Mouse (Mus musculus): ENCODE data around the gene Wwox. TPM values are rescaled to one million over a fixed set of nuclear protein-coding genes. Genes with fewer than 3 reads are reported as not detected.

Wwox gene
- polyA plus RNA-seq, 1 experiment from 2014 or later = 9.0 TPM

DNA sequence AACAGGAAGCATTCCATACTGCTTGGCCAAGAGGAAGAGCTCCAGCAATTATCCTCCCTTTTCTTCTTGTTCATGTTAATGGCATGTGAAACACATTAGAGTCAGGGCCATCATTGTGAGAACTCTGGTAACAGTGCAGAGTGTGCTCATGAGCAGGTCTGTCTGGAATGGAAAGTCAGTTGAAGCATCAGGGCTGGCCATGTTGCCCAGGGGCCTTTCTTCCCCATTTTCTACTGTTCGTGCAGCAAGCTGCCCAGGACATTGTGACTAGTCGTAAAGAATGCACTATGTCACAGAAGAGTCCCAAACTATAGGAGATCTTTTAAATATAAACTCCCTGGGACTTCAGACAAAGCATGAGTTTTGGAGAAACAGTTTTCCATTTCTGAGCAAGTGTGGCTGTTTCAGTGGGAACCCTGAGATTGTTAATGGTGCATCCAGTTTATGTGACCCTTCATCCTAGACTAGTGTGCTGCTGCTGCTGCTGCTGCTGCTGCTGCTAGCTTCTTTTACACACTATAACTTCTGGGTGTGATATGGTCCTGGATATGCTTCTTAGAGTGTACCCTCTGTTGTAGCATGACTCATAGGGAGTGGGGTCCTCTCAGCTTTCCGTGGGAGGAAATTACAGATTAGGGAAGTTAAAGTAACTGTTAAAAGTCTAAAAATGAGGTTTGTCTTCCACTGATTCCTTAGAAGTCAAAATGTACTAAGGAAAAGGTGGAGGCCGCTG is 133.7 kb downstream of the Wwox start:
- Histone ChIP-seq H3K9me3 (peaks cover 3% of the 10 kb centered on the region; the same call in 1 of the 2 replicates), H3K4me3 (no peak overlapping the region), H3K9ac (no peak overlapping the region), H3K27ac (replicated peaks) (no peak overlapping the region), H3K27me3 (replicated peaks) (no peaks in the 10 kb centered on the region), H3K4me2 (no peak overlapping the region), H3K4me1 (0 out of 2 replicates have a peak, but pooled peaks cover 3% of the 10 kb centered on the region), H3K36me3 (no peaks in the 10 kb centered on the region)
- no peak for ATAC-seq (ENCODE audit: extremely low read depth, insufficient number of reproducible peaks, low FRiP score, low TSS enrichment)
- whole genome bisulfite sequencing = 67% methylated on average over 4 of the region's 4 CpGs

GRCm38 (mm10) chr8:114573747-114574093 is 134.3 kb downstream of the Wwox start:
- ATAC-seq (ENCODE audit: extremely low read depth, insufficient number of reproducible peaks, low FRiP score, low TSS enrichment) = no peak
- Histone ChIP-seq H3K4me3 (no peak overlapping the region), H3K9ac (no peak overlapping the region), H3K4me2 (no peak overlapping the region), H3K9me3 (peaks cover 3% of the 10 kb centered on the region; the same call in 1 of the 2 replicates), H3K27ac (replicated peaks) (no peak overlapping the region), H3K27me3 (replicated peaks) (no peaks in the 10 kb centered on the region), H3K36me3 (no peaks in the 10 kb centered on the region), H3K4me1 (0 out of 2 replicates have a peak, but pooled peaks cover 3% of the 10 kb centered on the region)
- WGBS = 74% methylated on average over 8 of the region's 8 CpGs

GRCm38 (mm10) chr8:114579292-114579691 is 139.8 kb downstream of the Wwox start:
- H3K27ac ChIP-seq (replicated peaks) = no peak overlapping the region
- H3K9ac ChIP-seq = no peak overlapping the region
- no peak overlapping the region for H3K4me2 ChIP-seq
- 85% methylated on average over 10 of the region's 10 CpGs for WGBS
- 0 out of 2 replicates have a peak, but pooled peaks cover 3% of the 10 kb centered on the region for H3K4me1 ChIP-seq
- ATAC-seq (ENCODE audit: extremely low read depth, insufficient number of reproducible peaks, low FRiP score, low TSS enrichment) = no peak
- H3K36me3 ChIP-seq = no peaks in the 10 kb centered on the region
- H3K9me3 ChIP-seq = no peaks in the 10 kb centered on the region
- no peaks in the 10 kb centered on the region for H3K27me3 ChIP-seq (replicated peaks)
- no peak overlapping the region for H3K4me3 ChIP-seq

GRCm38 (mm10) chr8:114580684-114581083 is 141.2 kb downstream of the Wwox start:
- Histone ChIP-seq H3K4me3 (no peak overlapping the region), H3K4me1 (0 out of 2 replicates have a peak, but pooled peaks cover 3% of the 10 kb centered on the region), H3K9ac (no peak overlapping the region), H3K36me3 (no peaks in the 10 kb centered on the region), H3K9me3 (no peaks in the 10 kb centered on the region), H3K4me2 (no peak overlapping the region), H3K27ac (replicated peaks) (no peak overlapping the region), H3K27me3 (replicated peaks) (no peaks in the 10 kb centered on the region)
- 68% methylated on average over 1 of the region's 1 CpGs for WGBS
- ATAC-seq (ENCODE audit: extremely low read depth, insufficient number of reproducible peaks, low FRiP score, low TSS enrichment) = no peak

GRCm38 (mm10) chr8:114590336-114590867 is 150.9 kb downstream of the Wwox start:
- Histone ChIP-seq H3K4me1 (no peaks in the 10 kb centered on the region), H3K27ac (replicated peaks) (no peak overlapping the region), H3K9ac (no peak overlapping the region), H3K9me3 (no peaks in the 10 kb centered on the region), H3K36me3 (no peaks in the 10 kb centered on the region), H3K27me3 (replicated peaks) (no peaks in the 10 kb centered on the region; the same call in 1 of the 2 replicates), H3K4me2 (no peak overlapping the region), H3K4me3 (no peak overlapping the region)
- no peak for ATAC-seq (ENCODE audit: extremely low read depth, insufficient number of reproducible peaks, low FRiP score, low TSS enrichment)
- 82% methylated on average over 12 of the region's 12 CpGs for WGBS

DNA sequence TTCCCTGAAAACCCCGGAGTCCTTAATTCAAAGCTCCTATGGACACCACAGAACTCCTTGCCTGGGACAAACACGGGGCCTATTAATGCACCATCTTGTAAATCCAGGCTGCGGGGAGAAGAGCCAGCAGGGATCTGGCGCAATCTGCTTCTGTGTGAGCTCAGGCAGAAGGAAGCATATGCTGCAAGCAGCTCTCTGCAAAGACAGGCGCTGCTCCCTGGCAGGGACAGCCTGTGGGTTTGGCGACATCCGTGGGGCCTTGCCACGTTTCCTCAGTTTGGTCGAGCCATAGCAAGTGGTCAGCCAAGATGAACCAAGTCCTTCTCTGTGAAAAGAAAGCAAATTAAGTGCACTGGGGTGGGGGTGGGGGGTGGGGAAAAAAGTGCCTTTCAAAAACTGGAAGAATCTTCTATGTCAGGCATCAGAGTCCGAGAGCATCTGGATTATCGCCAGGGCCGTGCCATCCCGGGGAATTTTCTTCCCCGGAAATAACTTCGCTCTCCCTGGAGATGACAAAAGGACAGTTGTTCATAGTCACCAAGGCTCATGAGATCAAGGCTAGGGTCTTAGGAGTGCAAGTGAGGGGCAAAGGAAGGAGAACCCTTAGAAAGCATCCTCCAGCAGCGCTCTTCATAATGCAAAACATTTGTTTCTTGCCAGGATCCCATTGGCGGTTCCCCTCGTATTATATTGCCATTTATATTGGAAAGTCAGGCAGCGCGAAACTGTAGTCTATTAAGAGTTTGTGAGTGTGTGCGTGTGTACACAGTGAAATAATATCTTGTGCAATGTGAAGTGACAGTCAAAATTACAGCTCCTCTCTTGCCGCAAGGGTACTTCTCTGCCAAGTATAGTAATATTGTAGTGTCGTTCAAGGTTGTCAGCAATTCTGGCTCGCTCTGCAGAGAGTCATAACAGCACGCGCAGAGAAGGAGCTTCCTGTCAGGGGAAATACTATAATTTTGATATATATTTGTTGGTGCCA is 152.1 kb downstream of the Wwox start:
- no peak overlapping the region for H3K4me3 ChIP-seq
- ATAC-seq (ENCODE audit: extremely low read depth, insufficient number of reproducible peaks, low FRiP score, low TSS enrichment) = no peak
- peaks cover 7% of the 10 kb centered on the region; the same call in 1 of the 2 replicates for H3K9me3 ChIP-seq
- WGBS = 71% methylated on average over 26 of the region's 26 CpGs
- H3K27me3 ChIP-seq (replicated peaks) = no peaks in the 10 kb centered on the region; the same call in 1 of the 2 replicates
- no peak overlapping the region for H3K9ac ChIP-seq
- no peaks in the 10 kb centered on the region for H3K36me3 ChIP-seq
- no peak overlapping the region for H3K4me2 ChIP-seq
- no peak overlapping the region for H3K27ac ChIP-seq (replicated peaks)
- H3K4me1 ChIP-seq = no peaks in the 10 kb centered on the region

- no peaks in the 10 kb centered on the region for H3K4me1 ChIP-seq
- 73% methylated on average over 19 of the region's 19 CpGs for WGBS
- no peak for ATAC-seq (ENCODE audit: extremely low read depth, insufficient number of reproducible peaks, low FRiP score, low TSS enrichment)
- no peak overlapping the region for H3K9ac ChIP-seq
- no peak overlapping the region for H3K27ac ChIP-seq (replicated peaks)
- no peak overlapping the region for H3K4me3 ChIP-seq
- H3K27me3 ChIP-seq (replicated peaks) = no peaks in the 10 kb centered on the region
- no peak overlapping the region for H3K4me2 ChIP-seq
- H3K9me3 ChIP-seq = peaks cover 7% of the 10 kb centered on the region; the same call in 1 of the 2 replicates
- no peaks in the 10 kb centered on the region for H3K36me3 ChIP-seq
These were observed 154.1 kb downstream of the Wwox start for GRCm38 (mm10) chr8:114593424-114594157.

GRCm38 (mm10) chr8:114594811-114595210 is 155.4 kb downstream of the Wwox start:
- Histone ChIP-seq H3K9ac (no peak overlapping the region), H3K27me3 (replicated peaks) (no peaks in the 10 kb centered on the region), H3K4me3 (no peak overlapping the region), H3K27ac (replicated peaks) (no peak overlapping the region), H3K36me3 (no peaks in the 10 kb centered on the region), H3K4me2 (no peak overlapping the region), H3K9me3 (peaks cover 7% of the 10 kb centered on the region; the same call in 1 of the 2 replicates), H3K4me1 (no peaks in the 10 kb centered on the region)
- WGBS = 63% methylated on average over 5 of the region's 5 CpGs
- ATAC-seq (ENCODE audit: extremely low read depth, insufficient number of reproducible peaks, low FRiP score, low TSS enrichment) = no peak

- H3K4me2 ChIP-seq = no peak overlapping the region
- no peaks in the 10 kb centered on the region for H3K36me3 ChIP-seq
- no peak overlapping the region for H3K4me3 ChIP-seq
- H3K9me3 ChIP-seq = peaks cover 7% of the 10 kb centered on the region; the same call in 1 of the 2 replicates
- H3K4me1 ChIP-seq = peaks cover 7% of the 10 kb centered on the region
- H3K27me3 ChIP-seq (replicated peaks) = no peaks in the 10 kb centered on the region
- 47% methylated on average over 10 of the region's 10 CpGs for WGBS
- ATAC-seq (ENCODE audit: extremely low read depth, insufficient number of reproducible peaks, low FRiP score, low TSS enrichment) = no peak
- H3K9ac ChIP-seq = no peak overlapping the region
- H3K27ac ChIP-seq (replicated peaks) = no peak overlapping the region
These were observed 160.1 kb downstream of the Wwox start for GRCm38 (mm10) chr8:114599555-114599954.

GRCm38 (mm10) chr8:114600196-114600595 is 160.7 kb downstream of the Wwox start:
- peaks cover 7% of the 10 kb centered on the region; the same call in 1 of the 2 replicates for H3K9me3 ChIP-seq
- H3K36me3 ChIP-seq = no peaks in the 10 kb centered on the region
- peaks cover 11% of the 10 kb centered on the region for H3K4me1 ChIP-seq
- ATAC-seq (ENCODE audit: extremely low read depth, insufficient number of reproducible peaks, low FRiP score, low TSS enrichment) = no peak
- no peaks in the 10 kb centered on the region for H3K27me3 ChIP-seq (replicated peaks)
- H3K9ac ChIP-seq = no peak overlapping the region
- H3K27ac ChIP-seq (replicated peaks) = no peak overlapping the region
- 87% methylated on average over 11 of the region's 11 CpGs for WGBS
- H3K4me3 ChIP-seq = no peak overlapping the region
- no peak overlapping the region for H3K4me2 ChIP-seq

Data from heart, embryonic 13.5 days (tissue).